Mouse (Mus musculus) c-Kit-positive CD71-positive TER-119-negative erythroid progenitor cells, embryonic 14.5 days (primary cell): Measurements from ENCODE around the gene Grn.
A peak's percentile ranks its signal among the peaks of the same experiment; 100 is the strongest.

Experiments
- DNase-seq: peaks from one replicate; pipeline ENCODE4 v3.0.0-alpha.2; 2013; ENCODE audit warnings: low read depth

Grn gene

DNA sequence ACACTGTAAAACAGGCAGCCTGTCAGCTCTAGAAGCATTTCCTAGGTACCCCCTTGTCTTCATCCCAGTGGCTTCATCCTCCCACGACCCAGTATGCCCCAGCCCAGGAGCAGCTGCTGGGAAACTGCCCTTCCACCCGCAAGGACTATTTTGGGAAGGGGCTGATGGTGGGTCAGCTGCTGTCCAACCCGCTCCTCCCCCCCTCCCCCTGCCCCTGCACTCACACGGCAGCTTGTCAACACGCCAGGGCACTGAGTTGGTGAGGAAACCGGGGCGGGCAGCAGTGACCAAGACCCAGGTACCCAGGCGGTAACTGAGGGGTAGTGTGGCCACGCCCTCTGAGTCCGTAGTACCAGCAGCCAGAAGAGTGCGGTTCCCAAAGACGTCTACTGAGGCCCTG is 13.6 kb downstream of the Grn start:
- no peak for DNase-seq

DNA sequence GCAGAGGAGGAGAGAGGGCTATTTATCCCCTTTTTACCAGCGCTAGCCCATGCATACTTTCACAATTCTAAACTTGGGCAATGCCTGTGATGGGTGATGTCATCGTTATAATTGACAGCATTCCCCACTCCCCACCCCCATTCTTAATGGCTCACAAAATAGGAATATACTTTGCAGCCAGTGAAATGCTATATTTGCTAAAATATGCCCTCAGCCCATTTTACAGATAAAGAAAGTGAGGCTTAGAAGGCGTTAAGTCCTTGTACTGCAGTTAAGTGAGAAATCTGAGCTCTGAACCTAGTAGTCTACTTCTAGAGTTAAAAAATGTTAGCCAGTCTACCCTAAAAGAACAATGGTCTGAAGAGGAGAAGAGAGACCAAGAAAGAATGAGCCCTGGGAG is 14.2 kb downstream of the Grn start:
- no peak for DNase-seq

DNA sequence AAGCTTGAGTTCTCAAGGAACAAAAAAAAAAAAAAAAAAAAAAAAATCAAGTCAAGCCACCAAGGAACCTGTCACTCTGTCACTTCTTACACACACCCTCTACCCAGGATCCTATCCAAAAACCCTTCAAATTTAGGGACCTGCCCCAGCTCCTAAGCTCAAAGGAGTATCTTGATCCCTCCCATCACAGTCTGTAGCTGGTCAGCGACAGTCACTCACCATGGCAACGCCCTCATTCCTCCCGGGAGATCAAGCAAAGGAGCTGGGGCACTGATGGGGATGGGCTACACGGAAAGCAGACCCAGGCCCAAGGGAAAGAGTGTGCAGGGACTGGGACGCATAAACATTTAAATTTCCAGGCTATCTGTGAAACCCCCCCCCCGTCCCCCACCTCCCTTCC is 14.7 kb downstream of the Grn start:
- DNase-seq, result no peak

DNA sequence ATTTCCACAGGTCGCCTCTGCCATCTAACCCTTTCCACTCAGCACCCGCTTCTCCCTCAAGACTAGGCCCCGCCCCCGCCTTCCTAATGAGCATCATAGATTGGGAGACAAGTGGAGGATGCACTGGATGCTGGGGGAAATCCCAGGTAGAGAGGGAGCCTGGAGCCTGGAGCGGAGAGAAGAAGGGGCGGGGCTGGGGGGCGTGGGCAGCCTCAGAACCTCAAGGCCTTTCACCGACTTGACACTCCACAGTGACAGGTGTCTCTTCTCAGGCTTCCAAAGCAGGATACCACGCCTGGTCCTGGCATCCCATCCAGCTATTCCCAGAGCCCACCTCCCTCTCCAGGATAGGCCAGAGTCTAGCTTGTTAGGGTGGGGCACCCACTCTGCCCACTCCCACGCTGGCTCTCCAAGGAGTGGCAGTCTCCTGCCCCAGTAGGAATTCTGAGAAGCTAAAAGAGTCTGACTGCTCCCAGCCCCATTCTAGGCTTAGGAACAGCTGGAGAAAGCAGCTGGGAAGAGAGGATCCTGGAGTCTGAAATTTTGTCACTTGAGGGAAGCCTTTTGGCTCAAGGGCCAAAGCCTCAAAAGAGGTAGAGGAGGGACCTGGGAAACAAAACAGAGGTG is 15.3 kb downstream of the Grn start:
- DNase-seq, result no peak

GRCm38 (mm10) chr11:102445891-102446361 is 15.8 kb downstream of the Grn start:
- DNase-seq, result no peak

DNA sequence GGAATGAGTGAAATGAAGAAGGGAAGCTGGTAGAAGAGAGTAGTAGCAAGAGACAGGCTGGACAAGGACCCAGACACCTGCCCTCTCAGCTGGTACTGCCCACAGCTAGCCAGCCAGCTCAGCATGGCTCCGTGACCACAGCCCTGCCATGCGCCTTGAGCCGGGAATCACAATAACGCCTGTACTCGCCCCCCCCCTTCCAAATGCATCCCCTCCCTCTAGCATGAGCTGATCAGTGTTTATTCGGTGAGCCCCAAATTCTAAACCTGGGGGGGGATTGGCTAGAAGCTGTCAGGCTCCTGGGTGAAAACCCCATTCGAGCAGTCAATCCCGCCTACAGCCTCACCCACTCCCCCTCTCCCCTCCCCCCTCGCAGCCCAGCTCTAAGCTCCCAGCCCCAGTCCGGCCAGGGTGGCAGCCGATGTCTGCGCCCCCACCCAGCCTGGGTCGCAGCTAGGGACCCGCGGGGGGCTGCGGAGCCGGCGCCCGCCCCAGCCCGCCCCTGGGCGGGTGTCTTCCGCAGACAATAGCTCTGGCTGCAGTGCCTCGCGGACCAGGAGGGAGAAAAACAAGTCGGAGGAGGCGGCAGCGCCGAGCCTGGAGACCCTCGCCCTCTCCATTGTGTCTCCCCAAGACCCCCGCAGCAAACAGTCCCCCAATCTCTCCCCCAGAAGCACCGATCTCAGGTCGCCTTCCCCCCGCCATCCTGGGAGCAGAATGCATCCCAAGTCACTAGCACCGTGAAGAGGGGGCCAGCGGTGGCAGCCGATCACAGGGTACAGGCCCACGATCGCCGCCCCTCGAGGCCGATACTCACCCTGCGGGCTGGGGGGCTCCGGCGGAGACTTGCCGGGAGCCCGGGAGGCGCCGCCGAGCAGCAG is 16.7 kb downstream of the Grn start:
- DNase-seq, result no peak

DNA sequence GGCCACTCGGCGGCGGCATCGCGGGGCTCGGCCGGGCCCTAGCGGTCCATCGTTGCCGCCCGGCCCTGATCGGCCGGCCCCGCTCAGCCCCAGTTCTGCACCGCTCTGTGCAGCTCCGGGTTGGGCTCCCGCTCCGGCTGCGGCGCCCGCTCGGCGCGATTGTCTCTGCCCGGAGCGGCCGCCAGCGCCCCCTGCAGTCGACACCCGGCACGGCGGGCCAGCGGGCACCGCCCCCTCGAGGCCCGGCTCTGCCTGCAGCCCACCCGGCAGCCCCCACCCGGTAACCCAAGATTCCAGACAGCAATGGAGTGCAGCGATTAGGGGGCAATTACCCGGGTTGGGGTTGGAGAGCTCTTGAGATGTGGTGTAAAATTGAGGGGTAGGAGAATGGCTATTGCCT is 17.4 kb downstream of the Grn start, which contains the start of gene Fam171a2:
TSS of gene Fam171a2 (minus strand) at position 186 of the 400 bp plus-strand sequence.
- DNase-seq, result no peak

GRCm38 (mm10) chr11:102448327-102448726 is 18.2 kb downstream of the Grn start:
- DNase-seq, result no peak

- DNase-seq, result no peak
Observed at GRCm38 (mm10) chr11:102449043-102450008, 19.2 kb downstream of the Grn start.

DNA sequence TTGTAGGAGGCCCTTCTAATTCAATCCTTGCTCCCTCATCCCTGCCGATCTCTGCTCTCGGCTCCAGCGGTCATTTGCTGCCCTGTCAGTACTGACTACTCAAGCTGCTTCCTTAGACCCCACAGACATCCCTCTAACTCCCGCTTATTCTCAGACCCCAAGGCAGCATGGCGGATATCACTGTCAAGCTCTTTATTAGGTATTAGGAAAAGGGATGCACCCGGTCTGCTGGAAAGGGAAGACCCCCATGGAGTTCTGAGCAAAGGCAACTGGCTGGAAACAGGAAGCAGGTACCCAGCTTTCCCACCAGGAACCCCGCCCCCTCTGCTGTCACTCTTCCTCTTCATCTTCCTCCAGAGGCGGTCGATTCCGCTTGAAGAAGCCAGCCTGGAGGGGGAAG is 23.0 kb downstream of the Grn start:
- no peak for DNase-seq

GRCm38 (mm10) chr11:102455740-102456396 is 25.8 kb downstream of the Grn start:
- peak; percentile 42 for DNase-seq

DNA sequence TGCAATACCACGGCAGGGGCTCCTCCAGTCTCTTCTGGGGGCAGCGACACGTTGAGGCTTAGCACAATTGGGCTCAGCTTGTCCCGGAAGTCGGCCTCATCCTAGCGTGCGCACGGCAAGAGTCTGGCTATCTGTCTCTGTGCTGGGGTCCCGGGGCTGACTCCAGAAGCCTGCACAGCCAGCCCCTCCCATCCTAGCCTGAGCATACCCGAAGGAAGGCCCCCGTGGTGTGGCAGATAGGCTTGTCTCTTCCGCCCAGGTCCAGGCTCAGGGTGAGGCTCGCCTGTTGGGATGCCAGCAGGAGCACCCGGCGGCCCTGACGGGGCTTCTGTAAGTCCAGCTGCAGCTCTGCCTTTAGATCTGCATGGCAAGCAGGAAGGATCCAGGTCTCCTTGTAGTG is 30.4 kb downstream of the Grn start:
- no peak for DNase-seq

- no peak for DNase-seq
Observed at GRCm38 (mm10) chr11:102461764-102462163, 31.6 kb downstream of the Grn start.

- no peak for DNase-seq
Observed at GRCm38 (mm10) chr11:102464901-102465300, 34.8 kb downstream of the Grn start.

- DNase-seq, result no peak
Observed at GRCm38 (mm10) chr11:102465713-102466436, 35.8 kb downstream of the Grn start.

GRCm38 (mm10) chr11:102467041-102467631 is 37.0 kb downstream of the Grn start:
- peak; percentile 88 for DNase-seq

- peak; percentile 39 for DNase-seq
Observed at GRCm38 (mm10) chr11:102469648-102470357, 39.7 kb downstream of the Grn start, which contains the start of gene Itga2b. Gene Itga2b (minus strand): TSS chr11:102470122.

GRCm38 (mm10) chr11:102475027-102475426 is 44.9 kb downstream of the Grn start:
- no peak for DNase-seq

DNA sequence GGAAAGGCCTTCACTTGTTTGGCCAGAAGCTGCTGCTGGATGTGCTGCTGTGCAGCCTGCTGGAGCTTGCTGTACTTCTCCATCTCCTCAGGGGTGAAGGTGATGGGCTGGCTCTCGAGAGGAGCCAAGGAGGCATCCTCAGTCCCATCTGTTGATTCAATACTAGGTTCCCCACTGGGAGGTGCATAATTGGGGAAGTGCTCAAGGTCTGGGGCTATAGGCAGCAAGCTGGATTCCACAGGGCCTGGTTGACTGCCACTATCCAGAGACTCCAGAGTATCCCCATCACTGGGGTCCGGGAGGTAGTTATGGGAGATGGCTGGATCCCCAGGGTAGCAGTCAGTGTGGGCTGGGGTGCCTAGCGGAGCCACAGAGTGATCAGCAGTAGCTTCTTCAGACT is 48.6 kb downstream of the Grn start:
- no peak for DNase-seq

DNA sequence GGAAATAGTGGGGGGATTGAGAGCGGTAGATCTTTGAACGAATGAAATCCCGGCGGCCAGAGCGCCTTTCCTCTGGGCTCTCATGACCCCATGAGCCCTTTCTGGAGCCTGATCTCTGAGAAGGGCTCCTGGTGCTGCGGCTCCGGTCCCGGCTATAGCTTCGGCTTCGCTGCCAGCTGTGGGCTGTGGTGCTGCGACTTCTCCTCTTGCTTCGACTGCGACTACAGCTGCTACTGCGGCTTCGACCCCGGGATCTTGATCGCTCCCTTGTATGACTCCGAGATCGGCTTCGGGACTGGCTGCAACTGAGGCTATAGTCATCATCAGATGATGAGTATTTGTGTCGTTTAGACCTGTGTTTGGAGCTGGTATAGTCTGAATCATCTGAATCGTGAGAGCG is 49.5 kb downstream of the Grn start:
- no peak for DNase-seq
